Comparison of ENCODE assay signal across 8 mouse cellular contexts in the genomic region with DNA sequence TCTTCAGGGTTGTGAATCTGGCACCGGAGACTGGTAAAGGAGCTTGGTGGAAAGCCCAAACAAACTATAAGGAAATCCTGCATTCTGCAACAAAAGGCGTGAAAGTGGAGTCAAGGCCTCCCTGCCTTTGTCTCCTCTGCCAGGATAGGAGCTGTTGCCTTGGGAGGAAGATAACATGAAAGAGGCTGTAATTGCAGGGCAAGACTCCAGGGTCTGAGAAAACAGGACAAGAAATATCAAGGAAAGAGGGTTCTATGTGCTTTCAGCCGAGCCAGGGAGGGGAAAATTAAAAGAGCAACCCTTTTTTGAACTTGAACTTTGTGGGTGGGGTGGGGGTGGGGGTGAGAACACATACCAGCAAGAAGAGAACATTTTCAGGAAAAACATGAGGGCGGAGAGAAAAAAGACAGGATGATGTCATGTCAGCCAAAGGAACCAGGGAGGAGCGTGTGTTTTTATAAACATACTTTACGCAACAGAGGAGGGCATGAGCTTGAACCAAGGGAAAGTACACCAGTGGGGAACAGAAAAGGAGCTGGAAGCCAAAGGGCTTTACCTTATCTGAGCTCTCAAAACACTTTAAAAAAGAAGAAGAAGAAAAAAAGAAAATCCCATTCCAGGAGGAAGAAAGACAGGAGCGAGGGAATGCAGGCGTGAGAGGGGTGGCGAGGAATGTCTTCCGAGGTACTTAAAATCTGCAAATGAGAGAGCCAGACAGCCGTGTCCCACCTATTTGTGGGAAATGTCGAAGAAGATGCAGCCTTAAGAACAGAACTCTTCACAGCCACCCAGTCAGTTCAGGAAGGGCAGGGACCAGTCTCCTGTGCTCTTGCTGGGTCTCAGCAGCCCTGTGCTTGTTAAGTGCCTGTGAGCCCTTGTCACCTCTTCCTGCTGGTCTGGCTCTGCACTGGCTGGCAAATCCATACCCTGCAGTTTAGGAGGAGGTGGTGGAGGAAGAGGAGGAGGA.
DNase-seq lines count a peak whose midpoint lies in the region; ATAC-seq and TF ChIP-seq lines count a peak whose summit lies in the region.

No protein-coding gene starts in this region.

- peak overlapping the region; percentile 55 for H3K27ac ChIP-seq in testis, adult 2 months (ENCODE audit: control insufficient read depth, insufficient read depth, low read depth, low read length)
- peak overlapping the region; percentile 65 for H3K27ac ChIP-seq in forebrain, embryonic 16.5 days (ENCODE audit: low read length)
- peak overlapping the region; percentile 90 for H3K27ac ChIP-seq in intestine, embryonic 15.5 days

- H3K4me3 ChIP-seq in testis, adult 2 months (ENCODE audit: control insufficient read depth, low read depth, low read length) = no peak overlapping the region
- no peak overlapping the region for H3K4me3 ChIP-seq in forebrain, embryonic 16.5 days (replicated peaks; ENCODE audit: low read length)
- H3K4me3 ChIP-seq in intestine, embryonic 15.5 days (replicated peaks) = no peak overlapping the region

- H3K4me2 ChIP-seq in forebrain, embryonic 16.5 days (ENCODE audit: low read length) = peak overlapping the region; percentile 38
- H3K4me2 ChIP-seq in intestine, embryonic 15.5 days (replicated peaks) = peak overlapping the region; percentile 33

- intact Hi-C loops in gastrocnemius, postnatal 36 days (cut with DNase I) = loop anchor here (5.0 to 10.0 kb wide), 2 partner anchors 43 to 175 kb away; no protein-coding TSS in a partner anchor

- WGBS in forebrain, embryonic 16.5 days = 33% methylated on average over 12 of the region's 12 CpGs
- WGBS in intestine, embryonic 15.5 days = 25% methylated on average over 12 of the region's 12 CpGs

- H3K4me1 ChIP-seq in testis, adult 2 months (ENCODE audit: control insufficient read depth, insufficient read depth, low read length) = no peaks in the 10 kb centered on the region; the same call in 1 of the 2 replicates
- H3K4me1 ChIP-seq in forebrain, embryonic 16.5 days (replicated peaks; ENCODE audit: control insufficient read depth, insufficient read depth, low read length) = peaks cover 57% of the 10 kb centered on the region
- H3K4me1 ChIP-seq in intestine, embryonic 15.5 days (replicated peaks) = peaks cover 52% of the 10 kb centered on the region

- peak; percentile 18; the same call in 1 of the 2 replicates for ATAC-seq in forebrain, embryonic 16.5 days
- 0 out of 2 replicates have a peak, but pooled peaks have one; percentile 24 for ATAC-seq in intestine, embryonic 15.5 days
- ATAC-seq in inflammation-experienced regulatory T-cells, adult 6 months = no peak

- no peaks in the 10 kb centered on the region for H3K9me3 ChIP-seq in forebrain, embryonic 16.5 days (ENCODE audit: control insufficient read depth, low read length)
- H3K9me3 ChIP-seq in intestine, embryonic 15.5 days = no peaks in the 10 kb centered on the region

- H3K9ac ChIP-seq in forebrain, embryonic 16.5 days (replicated peaks; ENCODE audit: low read depth, low read length) = peak overlapping the region; percentile 33
- peak overlapping the region; percentile 20; the same call in 1 of the 2 replicates for H3K9ac ChIP-seq in intestine, embryonic 15.5 days

- no peaks in the 10 kb centered on the region for H3K27me3 ChIP-seq in testis, adult 2 months (ENCODE audit: control insufficient read depth, insufficient read depth, low read length)
- H3K27me3 ChIP-seq in forebrain, embryonic 16.5 days (replicated peaks; ENCODE audit: control insufficient read depth, insufficient read depth, low read length) = no peaks in the 10 kb centered on the region
- no peaks in the 10 kb centered on the region for H3K27me3 ChIP-seq in intestine, embryonic 15.5 days (replicated peaks)

- TF ChIP-seq POLR2A in testis, adult 2 months (IDR thresholded peaks at IDR 0.05; ENCODE audit: control insufficient read depth, low read depth, low read length) = no peak

- H3K36me3 ChIP-seq in testis, adult 2 months (ENCODE audit: control insufficient read depth, insufficient read depth, low read length) = no peaks in the 10 kb centered on the region
- H3K36me3 ChIP-seq in forebrain, embryonic 16.5 days (ENCODE audit: control insufficient read depth, insufficient read depth) = no peaks in the 10 kb centered on the region
- H3K36me3 ChIP-seq in intestine, embryonic 15.5 days = no peaks in the 10 kb centered on the region

- no peak for TF ChIP-seq CTCF in testis, adult 2 months (IDR thresholded peaks at IDR 0.05; ENCODE audit: control insufficient read depth, insufficient read depth, insufficient replicate concordance, low read depth, low read length)

- DNase-seq in testis, postnatal 10 days (ENCODE audit: low spot score) = no peak
- DNase-seq in lung, postnatal 14 days = peak; percentile 57
- peak; percentile 19 for DNase-seq in yolk sac, embryonic 10.5 days (ENCODE audit: low spot score)
- DNase-seq in gastrocnemius, postnatal 36 days = no peak

Comparison
In these comparisons a context has a peak if more than half of its experiments do, and no peak if none do; other contexts are left out.
1. DNase-seq: peak in lung, postnatal 14 days (single experiment) and yolk sac, embryonic 10.5 days (single experiment); none in testis, postnatal 10 days (single experiment) and gastrocnemius, postnatal 36 days (0 of 2).
2. Peak in every context shown above with its lines, with median percentiles within 50 percentile points of each other: H3K27ac ChIP-seq.